Mouse (Mus musculus): ENCODE data around the gene Cyb5d2. TPM values are rescaled to one million over a fixed set of nuclear protein-coding genes. Genes with fewer than 3 reads are reported as not detected.
"Not testable (repeated sequence)": the region's sequence is repeated elsewhere in the genome, so short reads cannot be mapped to it uniquely, and the experiment has no call there.

Gene Cyb5d2
- polyA plus RNA-seq, 1 experiment from 2014 or later = 7.9 TPM

GRCm38 (mm10) chr11:72796296-72796687 lies 350 bp upstream of the Cyb5d2 start:
- peak overlapping the region; percentile 98 for H3K4me3 ChIP-seq (ENCODE audit: low read length)
- under 1% methylated on average over 41 of the region's 42 CpGs for WGBS
- peak overlapping the region; percentile 75 for H3K27ac ChIP-seq (ENCODE audit: low read length)
- peak overlapping the region; percentile 95 for H3K4me2 ChIP-seq (ENCODE audit: low read depth, low read length)
- H3K27me3 ChIP-seq (ENCODE audit: control insufficient read depth, insufficient read depth, low read length) = no peaks in the 10 kb centered on the region
- no peaks in the 10 kb centered on the region for H3K36me3 ChIP-seq (ENCODE audit: control insufficient read depth, insufficient read depth)
- H3K4me1 ChIP-seq (ENCODE audit: control insufficient read depth, insufficient read depth, low read length) = peaks cover 9% of the 10 kb centered on the region
- peak; percentile 35 for ATAC-seq (replicated peaks; ENCODE audit: extremely low read depth, insufficient read depth, low FRiP score)
- H3K9me3 ChIP-seq (replicated peaks; ENCODE audit: control insufficient read depth, low read length) = no peaks in the 10 kb centered on the region
- H3K9ac ChIP-seq (ENCODE audit: low read length) = peak overlapping the region; percentile 97

- Histone ChIP-seq H3K27ac (ENCODE audit: low read length) (peak overlapping the region; percentile 79), H3K4me1 (ENCODE audit: control insufficient read depth, insufficient read depth, low read length) (peaks cover 9% of the 10 kb centered on the region), H3K4me2 (ENCODE audit: low read depth, low read length) (peak overlapping the region; percentile 89), H3K9ac (ENCODE audit: low read length) (peak overlapping the region; percentile 97), H3K9me3 (replicated peaks; ENCODE audit: control insufficient read depth, low read length) (no peaks in the 10 kb centered on the region), H3K4me3 (ENCODE audit: low read length) (peak overlapping the region; percentile 98), H3K27me3 (ENCODE audit: control insufficient read depth, insufficient read depth, low read length) (no peaks in the 10 kb centered on the region), H3K36me3 (ENCODE audit: control insufficient read depth, insufficient read depth) (no peaks in the 10 kb centered on the region)
- 14% methylated on average over 14 of the region's 14 CpGs for WGBS
- ATAC-seq (replicated peaks; ENCODE audit: extremely low read depth, insufficient read depth, low FRiP score) = peak; percentile 21
These were observed 840 bp downstream of the Cyb5d2 start for GRCm38 (mm10) chr11:72795149-72795454.

GRCm38 (mm10) chr11:72792033-72792432 lies 3.9 kb downstream of the Cyb5d2 start:
- Histone ChIP-seq H3K9me3 (replicated peaks; ENCODE audit: control insufficient read depth, low read length) (no peaks in the 10 kb centered on the region), H3K4me1 (ENCODE audit: control insufficient read depth, insufficient read depth, low read length) (peaks cover 7% of the 10 kb centered on the region), H3K4me2 (ENCODE audit: low read depth, low read length) (no peak overlapping the region), H3K36me3 (ENCODE audit: control insufficient read depth, insufficient read depth) (no peaks in the 10 kb centered on the region), H3K9ac (ENCODE audit: low read length) (no peak overlapping the region), H3K27ac (ENCODE audit: low read length) (no peak overlapping the region), H3K4me3 (ENCODE audit: low read length) (no peak overlapping the region), H3K27me3 (ENCODE audit: control insufficient read depth, insufficient read depth, low read length) (no peaks in the 10 kb centered on the region)
- ATAC-seq (replicated peaks; ENCODE audit: extremely low read depth, insufficient read depth, low FRiP score) = no peak

GRCm38 (mm10) chr11:72782503-72782902 lies 13.4 kb downstream of the Cyb5d2 start:
- H3K27me3 ChIP-seq (ENCODE audit: control insufficient read depth, insufficient read depth, low read length) = no peaks in the 10 kb centered on the region
- WGBS = 83% methylated on average over 3 of the region's 3 CpGs
- no peak overlapping the region for H3K27ac ChIP-seq (ENCODE audit: low read length)
- H3K36me3 ChIP-seq (ENCODE audit: control insufficient read depth, insufficient read depth) = no peaks in the 10 kb centered on the region
- H3K4me2 ChIP-seq (ENCODE audit: low read depth, low read length) = no peak overlapping the region
- no peak overlapping the region for H3K4me3 ChIP-seq (ENCODE audit: low read length)
- no peak for ATAC-seq (replicated peaks; ENCODE audit: extremely low read depth, insufficient read depth, low FRiP score)
- no peaks in the 10 kb centered on the region for H3K4me1 ChIP-seq (ENCODE audit: control insufficient read depth, insufficient read depth, low read length)
- no peaks in the 10 kb centered on the region for H3K9me3 ChIP-seq (replicated peaks; ENCODE audit: control insufficient read depth, low read length)
- H3K9ac ChIP-seq (ENCODE audit: low read length) = no peak overlapping the region

GRCm38 (mm10) chr11:72782103-72782502 lies 13.8 kb downstream of the Cyb5d2 start:
- H3K27me3 ChIP-seq (ENCODE audit: control insufficient read depth, insufficient read depth, low read length) = no peaks in the 10 kb centered on the region
- H3K4me1 ChIP-seq (ENCODE audit: control insufficient read depth, insufficient read depth, low read length) = no peaks in the 10 kb centered on the region
- H3K27ac ChIP-seq (ENCODE audit: low read length) = no peak overlapping the region
- no peak overlapping the region for H3K9ac ChIP-seq (ENCODE audit: low read length)
- H3K9me3 ChIP-seq (replicated peaks; ENCODE audit: control insufficient read depth, low read length) = no peaks in the 10 kb centered on the region
- WGBS = 50% methylated on average over 2 of the region's 2 CpGs
- no peak overlapping the region for H3K4me3 ChIP-seq (ENCODE audit: low read length)
- no peak for ATAC-seq (replicated peaks; ENCODE audit: extremely low read depth, insufficient read depth, low FRiP score)
- no peaks in the 10 kb centered on the region for H3K36me3 ChIP-seq (ENCODE audit: control insufficient read depth, insufficient read depth)
- H3K4me2 ChIP-seq (ENCODE audit: low read depth, low read length) = no peak overlapping the region

GRCm38 (mm10) chr11:72778957-72779356 lies 17.0 kb downstream of the Cyb5d2 start:
- H3K27me3 ChIP-seq (ENCODE audit: control insufficient read depth, insufficient read depth, low read length) = no peaks in the 10 kb centered on the region
- H3K4me2 ChIP-seq (ENCODE audit: low read depth, low read length) = no peak overlapping the region
- H3K9me3 ChIP-seq (replicated peaks; ENCODE audit: control insufficient read depth, low read length) = peaks cover 3% of the 10 kb centered on the region; the same call in 1 of the 2 replicates
- H3K36me3 ChIP-seq (ENCODE audit: control insufficient read depth, insufficient read depth) = 0 out of 2 replicates have a peak, but pooled peaks cover 2% of the 10 kb centered on the region
- no peak overlapping the region for H3K9ac ChIP-seq (ENCODE audit: low read length)
- no peak for ATAC-seq (replicated peaks; ENCODE audit: extremely low read depth, insufficient read depth, low FRiP score)
- H3K4me3 ChIP-seq (ENCODE audit: low read length) = no peak overlapping the region
- H3K4me1 ChIP-seq (ENCODE audit: control insufficient read depth, insufficient read depth, low read length) = no peaks in the 10 kb centered on the region
- no peak overlapping the region for H3K27ac ChIP-seq (ENCODE audit: low read length)

GRCm38 (mm10) chr11:72772611-72773010 lies 23.3 kb downstream of the Cyb5d2 start:
- not testable (repeated sequence) for ATAC-seq (replicated peaks; ENCODE audit: extremely low read depth, insufficient read depth, low FRiP score); H3K27ac ChIP-seq (ENCODE audit: low read length)

GRCm38 (mm10) chr11:72771461-72771860 lies 24.5 kb downstream of the Cyb5d2 start:
- no peak overlapping the region for H3K27ac ChIP-seq (ENCODE audit: low read length)

More at GRCm38 (mm10) chr11:72772611-72773010, 23.3 kb downstream of the Cyb5d2 start:
- not testable (repeated sequence) for H3K9me3 ChIP-seq (replicated peaks; ENCODE audit: control insufficient read depth, low read length); H3K9ac ChIP-seq (ENCODE audit: low read length); H3K4me3 ChIP-seq (ENCODE audit: low read length); H3K4me2 ChIP-seq (ENCODE audit: low read depth, low read length); H3K4me1 ChIP-seq (ENCODE audit: control insufficient read depth, insufficient read depth, low read length); H3K27me3 ChIP-seq (ENCODE audit: control insufficient read depth, insufficient read depth, low read length)
- peaks cover 19% of the 10 kb centered on the region for H3K36me3 ChIP-seq (ENCODE audit: control insufficient read depth, insufficient read depth)
- WGBS = 33% methylated on average over 1 of the region's 1 CpGs

GRCm38 (mm10) chr11:72770816-72771215 lies 25.1 kb downstream of the Cyb5d2 start:
- no peak for ATAC-seq (replicated peaks; ENCODE audit: extremely low read depth, insufficient read depth, low FRiP score)
- H3K4me2 ChIP-seq (ENCODE audit: low read depth, low read length) = no peak overlapping the region

More at GRCm38 (mm10) chr11:72771461-72771860, 24.5 kb downstream of the Cyb5d2 start:
- Histone ChIP-seq H3K9me3 (replicated peaks; ENCODE audit: control insufficient read depth, low read length) (peaks cover 3% of the 10 kb centered on the region; the same call in 1 of the 2 replicates), H3K9ac (ENCODE audit: low read length) (no peak overlapping the region), H3K4me3 (ENCODE audit: low read length) (no peak overlapping the region), H3K27me3 (ENCODE audit: control insufficient read depth, insufficient read depth, low read length) (no peaks in the 10 kb centered on the region), H3K4me1 (ENCODE audit: control insufficient read depth, insufficient read depth, low read length) (no peaks in the 10 kb centered on the region), H3K36me3 (ENCODE audit: control insufficient read depth, insufficient read depth) (peaks cover 23% of the 10 kb centered on the region), H3K4me2 (ENCODE audit: low read depth, low read length) (no peak overlapping the region)
- ATAC-seq (replicated peaks; ENCODE audit: extremely low read depth, insufficient read depth, low FRiP score) = no peak
- WGBS = 45% methylated on average over 4 of the region's 4 CpGs

More at GRCm38 (mm10) chr11:72770816-72771215, 25.1 kb downstream of the Cyb5d2 start:
- H3K4me3 ChIP-seq (ENCODE audit: low read length) = no peak overlapping the region
- H3K36me3 ChIP-seq (ENCODE audit: control insufficient read depth, insufficient read depth) = peaks cover 21% of the 10 kb centered on the region
- H3K9me3 ChIP-seq (replicated peaks; ENCODE audit: control insufficient read depth, low read length) = no peaks in the 10 kb centered on the region; the same call in 1 of the 2 replicates
- no peak overlapping the region for H3K9ac ChIP-seq (ENCODE audit: low read length)
- WGBS = 81% methylated on average over 5 of the region's 5 CpGs
- no peak overlapping the region for H3K27ac ChIP-seq (ENCODE audit: low read length)
- H3K27me3 ChIP-seq (ENCODE audit: control insufficient read depth, insufficient read depth, low read length) = no peaks in the 10 kb centered on the region
- no peaks in the 10 kb centered on the region for H3K4me1 ChIP-seq (ENCODE audit: control insufficient read depth, insufficient read depth, low read length)

Data from heart, embryonic 16.5 days (tissue).